Mouse (Mus musculus): Measurements from ENCODE around the gene Cyp4f15.
"Not testable (repeated sequence)": the region's sequence is repeated elsewhere in the genome, so short reads cannot be mapped to it uniquely, and the experiment has no call there.

The Cyp4f15 gene

GRCm38 (mm10) chr17:32685048-32685750 lies at the start of gene Cyp4f15:
Gene Cyp4f15, plus strand, starts transcription at chr17:32685627.
- peak; percentile 10 to 27 for DNase-seq (ENCODE audit: low spot score in 2 of 2)

GRCm38 (mm10) chr17:32636341-32636740 lies 49.1 kb upstream of the Cyp4f15 start:
- DNase-seq (ENCODE audit: low spot score in 2 of 2): no peak

- no peak for DNase-seq (ENCODE audit: low spot score in 2 of 2)
Observed at GRCm38 (mm10) chr17:32637151-32637550, 48.3 kb upstream of the Cyp4f15 start.

GRCm38 (mm10) chr17:32646631-32647030 lies 38.8 kb upstream of the Cyp4f15 start:
- DNase-seq (ENCODE audit: low spot score in 2 of 2): no peak

GRCm38 (mm10) chr17:32653860-32654259 lies 31.6 kb upstream of the Cyp4f15 start:
- no peak for DNase-seq (ENCODE audit: low spot score in 2 of 2)

GRCm38 (mm10) chr17:32657041-32657440 lies 28.4 kb upstream of the Cyp4f15 start:
- DNase-seq (ENCODE audit: low spot score in 2 of 2): no peak

GRCm38 (mm10) chr17:32658246-32658645 lies 27.2 kb upstream of the Cyp4f15 start:
- no peak for DNase-seq (ENCODE audit: low spot score in 2 of 2)

- no peak for DNase-seq (ENCODE audit: low spot score in 2 of 2)
Observed at GRCm38 (mm10) chr17:32658712-32659111, 26.7 kb upstream of the Cyp4f15 start, which contains the start of gene Cyp4f40. Gene Cyp4f40, plus strand, starts transcription at chr17:32658900.

- no peak for DNase-seq (ENCODE audit: low spot score in 2 of 2)
Observed at GRCm38 (mm10) chr17:32673976-32674375, 11.5 kb upstream of the Cyp4f15 start.

- DNase-seq (ENCODE audit: low spot score in 2 of 2): no peak
Observed at GRCm38 (mm10) chr17:32676040-32676635, 9.3 kb upstream of the Cyp4f15 start.

GRCm38 (mm10) chr17:32680404-32680803 lies 5.0 kb upstream of the Cyp4f15 start:
- peak in 1 of 2 experiments; percentile 44 for DNase-seq (ENCODE audit: low spot score in 2 of 2)

GRCm38 (mm10) chr17:32686722-32687121 lies 1.3 kb downstream of the Cyp4f15 start:
- no peak for DNase-seq (ENCODE audit: low spot score in 2 of 2)

- no peak for DNase-seq (ENCODE audit: low spot score in 2 of 2)
Observed at GRCm38 (mm10) chr17:32690959-32691358, 5.5 kb downstream of the Cyp4f15 start.

- no peak for DNase-seq (ENCODE audit: low spot score in 2 of 2)
Observed at GRCm38 (mm10) chr17:32702826-32703225, 17.4 kb downstream of the Cyp4f15 start.

GRCm38 (mm10) chr17:32710541-32710940 lies 25.1 kb downstream of the Cyp4f15 start:
- DNase-seq (ENCODE audit: low spot score in 2 of 2): not testable (repeated sequence)

GRCm38 (mm10) chr17:32722151-32722550 lies 36.7 kb downstream of the Cyp4f15 start:
- not testable (repeated sequence) for DNase-seq (ENCODE audit: low spot score in 2 of 2)

- DNase-seq (ENCODE audit: low spot score in 2 of 2): no peak
Observed at GRCm38 (mm10) chr17:32722771-32723170, 37.3 kb downstream of the Cyp4f15 start.

- not testable (repeated sequence) for DNase-seq (ENCODE audit: low spot score in 2 of 2)
Observed at GRCm38 (mm10) chr17:32726360-32726759, 40.9 kb downstream of the Cyp4f15 start.

- no peak for DNase-seq (ENCODE audit: low spot score in 2 of 2)
Observed at GRCm38 (mm10) chr17:32729029-32729428, 43.6 kb downstream of the Cyp4f15 start.

- DNase-seq (ENCODE audit: low spot score in 2 of 2): no peak
Observed at GRCm38 (mm10) chr17:32738406-32738805, 53.0 kb downstream of the Cyp4f15 start.

GRCm38 (mm10) chr17:32741057-32741456 lies 55.6 kb downstream of the Cyp4f15 start:
- DNase-seq (ENCODE audit: low spot score in 2 of 2): no peak

GRCm38 (mm10) chr17:32750611-32751010 lies 65.2 kb downstream of the Cyp4f15 start:
- no peak for DNase-seq (ENCODE audit: low spot score in 2 of 2)

Measured in left cerebral cortex, adult 9 months (tissue).